Mouse (Mus musculus) left cerebral cortex, adult 2 months (tissue): Measurements from ENCODE around the gene Nedd4. TPM values are rescaled to one million over a fixed set of nuclear protein-coding genes. Genes with fewer than 3 reads are reported as not detected.

Experiments
- DNase-seq, 2 experiments: peaks; one replicate each; pipeline ENCODE4 v3.0.0; 2021 to 2022; ENCODE audit warnings: low spot score in 2 of 2, mixed read lengths in 1 of 2; ENCODE audit errors: extremely low spot score in 1 of 2
- H3K27ac ChIP-seq: fragments of 200-600 bp; 2 replicates; pipeline ENCODE4 v1.8.1; 2022
- H3K4me3 ChIP-seq: fragments of 200-600 bp; 2 replicates; pipeline ENCODE4 v1.8.1; 2022
- CTCF ChIP-seq: fragments of 200-600 bp; IDR thresholded peaks from 2 replicates; pipeline ENCODE4 v1.8.1; 2022; ENCODE audit warnings: antibody characterized with exemption, mild to moderate bottlenecking, moderate library complexity
- intact Hi-C: fragments of 180-260 bp; cut with DNase I; formaldehyde crosslinking; loops from one replicate; pipeline ENCODE4 v1.15.1; 2025
- total RNA-seq, 2 experiments: library from RNA; stranded (reverse); gene quantifications; 2 replicates each; pipeline ENCODE4 v1.2.3; 2021

Gene Nedd4
- total RNA-seq, 2 experiments from 2014 or later = 268 to 283 TPM

DNA sequence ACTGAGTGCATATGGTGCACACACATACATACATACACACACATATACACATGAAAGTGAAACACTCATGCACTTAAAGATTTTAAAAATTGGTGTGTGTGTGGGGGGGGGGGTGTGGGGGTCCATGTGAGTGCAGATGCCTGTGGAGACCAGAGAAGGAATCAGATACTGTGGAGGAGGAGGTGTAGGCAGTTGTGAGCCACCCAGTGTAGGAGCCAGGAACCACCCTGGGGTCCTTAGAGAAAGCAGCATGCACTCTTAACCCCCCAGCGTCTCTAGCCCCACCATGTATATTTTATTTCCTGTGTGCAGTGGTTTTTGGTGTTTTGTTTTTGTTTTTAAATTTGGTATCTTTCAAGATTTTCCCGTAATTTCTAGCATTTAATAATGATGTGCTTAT, 45.9 kb downstream of the Nedd4 start:
- no peak for TF ChIP-seq CTCF
- H3K27ac ChIP-seq = no peak overlapping the region
- DNase-seq = no peak
- H3K4me3 ChIP-seq = no peak overlapping the region
- intact Hi-C loops = no loop called here

DNA sequence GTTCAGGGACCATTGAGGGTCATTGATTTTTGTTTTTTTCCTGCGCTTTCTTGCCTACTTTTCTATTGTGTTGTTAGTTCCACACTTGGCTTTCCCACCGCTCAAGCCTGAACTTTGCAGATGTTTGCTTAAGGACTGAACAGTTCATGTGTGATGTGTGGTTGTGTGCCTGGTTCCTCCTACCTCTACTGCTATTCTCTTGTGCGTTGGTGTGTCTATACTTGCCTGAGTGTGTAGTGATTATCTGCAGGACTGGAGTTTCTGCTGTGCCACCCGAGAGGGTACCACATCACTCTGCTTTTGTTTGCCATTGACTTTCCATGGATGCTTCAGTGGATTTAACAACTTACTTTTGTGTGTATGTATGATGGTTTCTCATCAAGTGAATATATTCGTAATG, 46.5 kb downstream of the Nedd4 start:
- DNase-seq = no peak
- intact Hi-C loops = no loop called here
- TF ChIP-seq CTCF = no peak
- Histone ChIP-seq H3K4me3 (no peak overlapping the region), H3K27ac (no peak overlapping the region)

DNA sequence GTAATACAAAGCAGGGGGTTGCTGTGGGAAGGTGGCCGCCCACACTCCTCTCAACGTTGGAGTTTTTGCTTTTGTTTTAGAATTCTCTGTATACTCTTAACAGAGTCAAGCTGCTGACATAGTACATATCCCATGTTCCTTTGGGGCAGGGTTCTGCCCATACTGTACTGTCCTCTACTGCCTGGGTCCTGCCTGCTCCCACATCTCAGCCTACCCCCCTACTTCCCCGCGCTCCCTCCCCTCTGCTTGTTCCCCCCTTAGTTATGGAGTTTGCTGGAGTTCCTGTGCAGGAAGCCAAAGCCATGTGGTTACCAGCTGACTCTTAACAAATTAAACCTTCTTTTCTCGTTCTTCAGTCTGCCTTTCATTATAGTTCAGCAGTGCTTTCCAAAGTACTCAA, 47.9 kb downstream of the Nedd4 start:
- intact Hi-C loops = no loop called here
- DNase-seq = no peak
- H3K4me3 ChIP-seq = no peak overlapping the region
- no peak overlapping the region for H3K27ac ChIP-seq
- no peak for TF ChIP-seq CTCF

DNA sequence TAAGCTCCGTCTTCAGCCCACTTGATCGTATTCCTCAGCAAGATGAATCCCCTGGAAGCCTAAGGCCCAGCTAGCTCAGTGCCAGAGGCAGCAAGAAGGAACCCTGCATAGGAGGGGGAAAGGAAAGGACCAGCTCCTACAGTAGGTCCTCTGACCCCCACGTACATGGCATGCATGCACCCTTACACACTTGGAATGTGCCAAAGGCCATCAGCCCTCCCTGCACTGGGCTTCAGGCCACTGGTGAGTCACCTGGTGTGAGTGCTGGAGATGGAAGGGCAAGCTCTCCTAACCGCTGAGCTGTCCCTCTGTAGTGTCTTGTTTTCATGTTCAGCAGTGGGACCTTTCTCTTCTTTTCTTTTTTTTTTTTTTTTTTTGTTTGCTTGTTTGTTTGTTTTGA, 52.8 kb downstream of the Nedd4 start:
- intact Hi-C loops = no loop called here
- Histone ChIP-seq H3K4me3 (no peak overlapping the region), H3K27ac (no peak overlapping the region)
- DNase-seq = no peak
- TF ChIP-seq CTCF = no peak

DNA sequence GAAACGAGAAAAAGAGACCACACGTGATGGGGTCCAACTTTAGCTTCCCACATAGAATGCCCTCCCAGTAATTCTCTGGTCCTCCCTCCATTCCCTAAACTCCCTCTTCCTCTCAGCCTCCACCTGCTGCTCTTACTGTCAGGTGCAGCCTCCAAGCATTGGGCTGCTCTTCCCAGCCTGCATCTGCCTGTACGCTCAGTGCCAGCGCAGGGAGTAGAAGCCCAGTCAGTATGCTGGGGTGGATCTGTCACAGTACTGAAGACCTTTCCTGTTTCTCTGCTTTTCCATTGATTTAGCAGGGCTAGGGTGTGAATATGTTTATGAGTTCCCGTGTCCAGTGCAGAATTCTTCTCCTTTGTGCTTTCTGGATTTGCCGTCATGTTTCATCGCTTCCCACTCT, 54.1 kb downstream of the Nedd4 start:
- intact Hi-C loops = no loop called here
- TF ChIP-seq CTCF = no peak
- H3K27ac ChIP-seq = no peak overlapping the region

DNA sequence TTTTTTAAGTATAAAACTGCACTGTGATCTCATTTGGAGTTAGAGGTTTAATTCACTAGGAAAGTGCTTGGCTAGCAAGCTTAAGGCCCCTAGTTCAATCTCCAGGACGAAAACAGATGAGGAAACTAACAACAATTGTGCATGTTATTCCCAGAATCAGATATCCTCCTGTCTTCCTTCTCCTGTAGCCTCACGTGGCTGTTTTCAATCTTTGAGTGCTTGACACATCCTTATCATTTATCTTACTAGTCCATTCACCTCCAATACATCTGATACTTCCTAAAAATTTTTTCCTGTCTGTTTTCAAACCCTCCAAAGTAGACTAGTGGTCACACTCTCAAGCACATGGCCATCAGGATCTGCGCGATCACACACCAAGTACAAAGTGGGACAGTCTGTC, 57.0 kb downstream of the Nedd4 start:
- no peak for TF ChIP-seq CTCF
- Histone ChIP-seq H3K27ac (no peak overlapping the region), H3K4me3 (no peak overlapping the region)
- intact Hi-C loops = no loop called here
- DNase-seq = no peak

More for the DNA sequence above, 54.1 kb downstream of the Nedd4 start:
- H3K4me3 ChIP-seq = no peak overlapping the region
- no peak for DNase-seq

DNA sequence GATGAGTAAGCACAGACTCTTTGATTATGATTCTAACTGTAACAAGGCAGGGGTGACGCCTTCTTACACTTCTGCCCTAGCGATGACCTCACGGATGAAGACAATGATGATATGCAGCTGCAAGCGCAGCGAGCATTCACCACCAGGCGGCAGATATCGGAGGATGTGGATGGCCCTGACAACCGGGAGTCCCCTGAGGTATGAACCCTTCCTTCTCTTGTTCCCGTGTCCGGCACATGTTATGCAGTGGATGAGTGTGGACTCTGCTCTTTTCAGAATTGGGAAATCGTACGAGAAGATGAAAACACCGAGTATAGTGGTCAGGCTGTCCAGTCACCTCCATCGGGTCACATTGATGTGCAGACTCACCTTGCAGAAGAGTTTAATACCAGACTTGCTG, 59.1 kb downstream of the Nedd4 start:
- H3K4me3 ChIP-seq = no peak overlapping the region
- no peak for DNase-seq
- no peak overlapping the region for H3K27ac ChIP-seq
- intact Hi-C loops = no loop called here
- TF ChIP-seq CTCF = no peak; the same call in none of the 2 replicates

DNA sequence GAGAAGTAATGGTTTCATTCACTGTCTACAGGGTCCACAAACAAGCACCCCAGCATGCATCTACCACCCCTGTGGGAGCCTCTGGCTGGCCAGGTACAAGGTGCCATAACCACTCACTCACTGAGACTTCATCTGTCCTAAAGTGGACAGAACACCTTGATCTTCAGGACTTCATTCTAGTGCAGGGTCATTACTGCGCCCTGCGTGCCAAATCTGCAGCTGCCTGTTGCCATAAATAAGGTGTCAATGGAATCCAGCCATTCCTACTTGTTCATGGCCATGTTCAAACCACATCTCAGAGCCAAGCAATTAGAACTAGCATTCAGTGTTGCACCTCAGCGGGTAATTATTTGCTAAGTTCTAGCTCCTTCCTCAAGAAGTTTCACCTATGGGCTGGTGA, 60.5 kb downstream of the Nedd4 start:
- no peak overlapping the region for H3K4me3 ChIP-seq
- TF ChIP-seq CTCF = no peak
- intact Hi-C loops = no loop called here
- DNase-seq = no peak
- no peak overlapping the region for H3K27ac ChIP-seq

DNA sequence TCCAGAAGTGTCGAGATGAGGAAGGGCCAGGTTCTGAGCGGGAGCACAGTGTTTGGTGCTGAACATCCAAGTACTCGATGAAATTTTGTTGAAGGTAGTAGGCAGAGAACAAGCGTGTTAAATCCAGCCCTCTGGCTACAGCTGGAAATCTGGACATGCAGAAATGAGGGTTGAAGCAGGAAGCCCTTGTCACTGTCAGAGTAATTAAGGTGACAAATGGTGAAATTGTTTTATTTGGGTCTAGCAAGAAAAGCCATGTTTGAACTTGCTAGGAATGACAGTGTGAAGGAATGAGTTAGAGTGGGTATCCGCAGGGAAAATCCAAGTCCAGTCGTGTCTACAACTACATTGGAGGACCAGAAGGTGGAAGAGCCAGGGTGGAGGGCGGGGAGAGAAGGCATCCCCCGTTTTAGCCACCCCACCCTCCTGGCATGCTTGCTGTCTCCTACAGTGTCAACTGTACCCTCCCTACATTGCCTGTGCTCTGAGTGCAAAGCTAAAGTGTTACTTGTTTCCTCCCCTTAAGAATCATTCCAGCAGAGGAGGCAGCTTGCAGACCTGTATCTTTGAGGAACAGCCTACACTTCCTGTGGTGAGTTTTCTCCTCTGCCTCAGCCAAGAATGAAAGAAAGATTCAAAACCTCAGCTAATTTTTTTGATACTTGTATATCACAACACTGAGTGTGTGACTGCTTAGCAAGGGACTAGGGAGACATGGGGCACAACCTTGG, 62.5 kb downstream of the Nedd4 start:
- intact Hi-C loops = no loop called here
- no peak for DNase-seq

DNA sequence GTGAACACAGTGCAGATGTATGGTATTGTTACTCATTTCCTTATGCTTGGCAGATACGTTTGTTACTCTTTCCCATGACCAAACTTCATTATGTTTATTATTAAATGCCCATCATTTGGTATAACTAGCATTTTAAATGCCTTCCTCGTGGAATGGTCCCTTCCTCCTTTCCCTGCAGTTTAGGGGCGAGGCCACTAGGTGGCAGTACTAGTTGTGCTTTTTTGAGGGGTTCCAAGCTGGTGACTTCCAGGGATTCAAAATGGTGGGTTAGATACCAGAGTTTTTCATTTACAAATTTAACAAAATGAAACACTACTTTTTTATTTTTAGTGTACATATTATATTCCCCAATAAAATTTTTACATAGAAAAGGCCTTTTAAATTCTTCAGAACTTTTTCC, 71.8 kb downstream of the Nedd4 start:
- intact Hi-C loops = no loop called here
- DNase-seq = peak; percentile 32 to 67
- no peak overlapping the region for H3K27ac ChIP-seq
- TF ChIP-seq CTCF = peak; percentile 92
- no peak overlapping the region for H3K4me3 ChIP-seq

More for the DNA sequence above, 62.5 kb downstream of the Nedd4 start:
- TF ChIP-seq CTCF = no peak
- Histone ChIP-seq H3K27ac (no peak overlapping the region), H3K4me3 (no peak overlapping the region)

DNA sequence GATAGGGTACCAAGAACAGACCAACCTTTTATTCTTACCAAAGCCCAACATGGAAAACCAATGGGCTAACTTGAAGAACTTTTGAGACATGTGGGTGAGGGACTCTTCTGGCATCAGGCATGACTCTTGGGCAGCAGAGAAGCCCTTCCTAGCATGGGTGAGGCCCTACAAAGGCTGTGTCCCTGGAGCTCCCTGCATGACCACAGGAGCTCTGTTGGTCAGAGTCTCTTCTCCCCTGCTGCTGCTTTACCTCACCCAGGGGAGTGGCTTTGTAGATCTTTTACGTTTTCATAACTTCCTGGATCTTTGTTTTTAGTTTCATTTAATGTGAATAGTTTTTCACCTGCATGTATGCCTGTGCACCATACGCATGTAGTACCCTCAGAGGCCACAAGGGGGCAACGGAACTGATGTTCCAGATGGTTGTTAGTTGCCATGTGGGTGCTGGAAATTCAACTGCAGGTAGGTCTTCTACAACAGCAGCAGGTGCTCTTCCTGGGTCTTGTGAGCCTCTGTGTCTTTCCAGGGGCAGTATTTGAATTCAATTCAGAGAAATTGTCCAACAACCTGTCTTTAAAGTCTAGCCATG, 73.8 kb downstream of the Nedd4 start:
- intact Hi-C loops = no loop called here
- peak; percentile 76 for TF ChIP-seq CTCF
- H3K27ac ChIP-seq = no peak overlapping the region
- DNase-seq = no peak
- no peak overlapping the region for H3K4me3 ChIP-seq

DNA sequence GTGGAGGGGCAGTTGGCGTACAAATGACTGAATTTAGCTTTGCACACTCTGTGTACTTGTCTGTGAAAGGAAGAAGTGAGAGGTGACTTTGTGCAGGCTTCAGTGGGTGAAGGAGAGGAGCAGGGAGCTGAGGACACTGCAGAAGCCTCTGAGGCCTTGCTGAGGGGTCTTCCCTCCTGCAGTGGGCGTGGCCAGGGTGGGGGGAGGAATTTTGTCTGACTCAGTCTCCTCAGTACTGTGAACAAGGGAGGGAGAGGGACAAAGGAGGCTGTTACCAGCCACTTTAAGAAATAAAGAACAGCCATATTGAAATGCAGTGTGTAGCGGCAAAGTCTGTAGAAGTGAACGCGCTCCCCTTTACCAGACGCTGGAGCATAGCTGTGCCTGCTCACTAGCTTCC, 79.1 kb downstream of the Nedd4 start:
- DNase-seq = no peak
- no peak overlapping the region for H3K4me3 ChIP-seq
- intact Hi-C loops = no loop called here
- no peak for TF ChIP-seq CTCF
- H3K27ac ChIP-seq = no peak overlapping the region

DNA sequence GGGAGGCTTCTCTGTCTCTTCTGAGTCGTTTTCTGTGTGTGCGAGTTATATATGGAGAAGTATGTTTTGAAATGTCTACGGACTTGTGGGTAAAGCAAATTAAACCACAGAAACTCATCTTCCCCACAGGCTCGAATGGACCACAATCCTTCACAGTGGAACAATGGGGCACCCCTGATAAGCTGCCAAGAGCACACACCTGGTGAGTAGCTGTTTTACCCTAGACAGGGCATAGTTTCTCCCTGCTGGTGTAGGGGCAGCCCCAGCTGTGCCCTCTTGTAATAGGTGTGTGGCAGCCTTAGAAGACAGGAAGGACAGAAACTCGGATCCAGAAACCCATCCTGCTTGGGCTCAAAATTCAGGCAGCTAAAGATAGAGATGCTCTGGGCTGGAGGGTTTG, 84.1 kb downstream of the Nedd4 start:
- intact Hi-C loops = no loop called here
- DNase-seq = no peak
- Histone ChIP-seq H3K4me3 (no peak overlapping the region), H3K27ac (no peak overlapping the region)
- no peak for TF ChIP-seq CTCF
